Comparison of ENCODE assay signal across 13 mouse cellular contexts in the genomic region with DNA sequence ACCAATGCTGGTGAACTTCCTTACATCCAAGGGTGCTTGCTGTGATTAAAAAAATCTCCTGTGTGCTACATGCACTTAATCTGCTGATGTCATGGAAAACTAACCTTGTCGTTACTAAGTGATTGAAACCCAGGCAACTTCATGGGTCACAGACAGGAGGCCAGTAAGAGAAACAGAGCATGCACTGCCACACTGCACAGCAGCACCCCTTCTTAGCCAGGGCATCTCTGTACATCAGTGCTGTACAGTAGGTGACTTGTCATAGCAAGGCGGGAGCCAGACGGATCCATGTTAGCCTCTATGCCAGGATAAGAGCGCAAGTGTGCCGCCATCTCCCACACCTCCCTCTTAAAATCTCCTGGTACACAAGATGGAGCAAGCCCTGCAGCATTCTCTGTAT. TPM values are rescaled to one million over a fixed set of nuclear protein-coding genes. Genes with fewer than 3 reads are reported as not detected.
DNase-seq lines count a peak whose midpoint lies in the region; ATAC-seq and TF ChIP-seq lines count a peak whose summit lies in the region.
"Had no signal": no experiment of that assay in that cellular context is flagged by ENCODE, and none has a peak within 500 bp of the region (broad histone marks: within the 10 kb centered on the region; RNA-seq: fewer than 3 reads in every experiment).

No protein-coding gene starts in this region.

- peak overlapping the region; percentile 40; the same call in 1 of the 2 replicates for H3K27ac ChIP-seq in hindbrain, embryonic 12.5 days
- H3K27ac ChIP-seq in hindbrain, embryonic 10.5 days = no peak overlapping the region
- H3K27ac ChIP-seq in limb, embryonic 15.5 days = 0 out of 2 replicates have a peak overlapping the region, but pooled peaks have one; percentile 38
- no peak overlapping the region for H3K27ac ChIP-seq in limb, embryonic 10.5 days
- peak overlapping the region; percentile 70 for H3K27ac ChIP-seq in forebrain, postnatal 0 days (ENCODE audit: low read depth, low read length)
- H3K27ac ChIP-seq in hindbrain, postnatal 0 days = peak overlapping the region; percentile 17; the same call in 1 of the 2 replicates
- H3K27ac ChIP-seq: liver, embryonic 15.5 days; neural tube, embryonic 12.5 days had no signal

- no peak for DNase-seq in hindbrain, embryonic 10.5 days (ENCODE audit: low spot score)
- no peak for DNase-seq in limb, embryonic 10.5 days (ENCODE audit: low spot score)
- DNase-seq in forebrain, postnatal 0 days = no peak
- DNase-seq in hindbrain, postnatal 0 days (ENCODE audit: low spot score) = no peak
- DNase-seq in yolk sac, embryonic 10.5 days (ENCODE audit: low spot score) = no peak
- DNase-seq: adrenal gland, adult 8-10 months; thymus, adult 2 months had no signal

- H3K4me1 ChIP-seq in hindbrain, embryonic 12.5 days = peaks cover 5% of the 10 kb centered on the region; the same call in 1 of the 2 replicates
- H3K4me1 ChIP-seq in hindbrain, embryonic 10.5 days (replicated peaks) = no peaks in the 10 kb centered on the region
- no peaks in the 10 kb centered on the region for H3K4me1 ChIP-seq in limb, embryonic 15.5 days
- no peaks in the 10 kb centered on the region for H3K4me1 ChIP-seq in limb, embryonic 10.5 days
- peaks cover 19% of the 10 kb centered on the region for H3K4me1 ChIP-seq in forebrain, postnatal 0 days (ENCODE audit: insufficient read depth)
- peaks cover 17% of the 10 kb centered on the region; the same call in 1 of the 2 replicates for H3K4me1 ChIP-seq in hindbrain, postnatal 0 days (ENCODE audit: insufficient read depth, low read length)
- H3K4me1 ChIP-seq: embryonic facial prominence, embryonic 15.5 days; liver, embryonic 15.5 days; neural tube, embryonic 12.5 days had no signal

- H3K9me3 ChIP-seq in hindbrain, embryonic 12.5 days (replicated peaks) = no peaks in the 10 kb centered on the region
- H3K9me3 ChIP-seq in hindbrain, embryonic 10.5 days = no peaks in the 10 kb centered on the region
- H3K9me3 ChIP-seq in limb, embryonic 15.5 days = no peaks in the 10 kb centered on the region
- H3K9me3 ChIP-seq in limb, embryonic 10.5 days (replicated peaks) = no peaks in the 10 kb centered on the region
- H3K9me3 ChIP-seq in forebrain, postnatal 0 days (ENCODE audit: low read length) = no peaks in the 10 kb centered on the region
- no peaks in the 10 kb centered on the region for H3K9me3 ChIP-seq in hindbrain, postnatal 0 days (ENCODE audit: low read length)
- H3K9me3 ChIP-seq: embryonic facial prominence, embryonic 15.5 days; liver, embryonic 15.5 days; neural tube, embryonic 12.5 days had no signal

- peaks cover 72% of the 10 kb centered on the region for H3K36me3 ChIP-seq in hindbrain, embryonic 12.5 days
- peaks cover 100% of the 10 kb centered on the region for H3K36me3 ChIP-seq in hindbrain, embryonic 10.5 days
- peaks cover 88% of the 10 kb centered on the region for H3K36me3 ChIP-seq in limb, embryonic 15.5 days
- peaks cover 99% of the 10 kb centered on the region for H3K36me3 ChIP-seq in limb, embryonic 10.5 days
- peaks cover 53% of the 10 kb centered on the region for H3K36me3 ChIP-seq in forebrain, postnatal 0 days (ENCODE audit: insufficient read depth)
- peaks cover 38% of the 10 kb centered on the region; the same call in 1 of the 2 replicates for H3K36me3 ChIP-seq in hindbrain, postnatal 0 days (ENCODE audit: insufficient read depth, low read length)

- no peak overlapping the region for H3K4me3 ChIP-seq in hindbrain, embryonic 12.5 days
- no peak overlapping the region for H3K4me3 ChIP-seq in hindbrain, embryonic 10.5 days
- H3K4me3 ChIP-seq in limb, embryonic 15.5 days = no peak overlapping the region
- H3K4me3 ChIP-seq in limb, embryonic 10.5 days = no peak overlapping the region
- H3K4me3 ChIP-seq in forebrain, postnatal 0 days (ENCODE audit: low read depth, low read length) = no peak overlapping the region
- no peak overlapping the region for H3K4me3 ChIP-seq in hindbrain, postnatal 0 days (ENCODE audit: low read length)
- H3K4me3 ChIP-seq: embryonic facial prominence, embryonic 15.5 days; liver, embryonic 15.5 days; neural tube, embryonic 12.5 days had no signal

- no peak for TF ChIP-seq CTCF in forebrain, postnatal 0 days (IDR thresholded peaks at IDR 0.05; ENCODE audit: low read depth)
- TF ChIP-seq CTCF in hindbrain, postnatal 0 days (IDR thresholded peaks at IDR 0.05; ENCODE audit: low read depth) = no peak

- H3K27me3 ChIP-seq in hindbrain, embryonic 12.5 days = no peaks in the 10 kb centered on the region
- no peaks in the 10 kb centered on the region for H3K27me3 ChIP-seq in hindbrain, embryonic 10.5 days (ENCODE audit: insufficient read depth, poor library complexity, severe bottlenecking)
- no peaks in the 10 kb centered on the region for H3K27me3 ChIP-seq in limb, embryonic 15.5 days
- H3K27me3 ChIP-seq in limb, embryonic 10.5 days (ENCODE audit: low read depth, poor library complexity, severe bottlenecking) = no peaks in the 10 kb centered on the region
- H3K27me3 ChIP-seq in forebrain, postnatal 0 days (ENCODE audit: insufficient read depth, low read length) = no peaks in the 10 kb centered on the region
- H3K27me3 ChIP-seq in hindbrain, postnatal 0 days (ENCODE audit: insufficient read depth, low read length) = no peaks in the 10 kb centered on the region
- H3K27me3 ChIP-seq: embryonic facial prominence, embryonic 15.5 days; liver, embryonic 15.5 days; neural tube, embryonic 12.5 days had no signal

- H3K9ac ChIP-seq in hindbrain, embryonic 12.5 days = no peak overlapping the region
- H3K9ac ChIP-seq in limb, embryonic 15.5 days = no peak overlapping the region
- no peak overlapping the region for H3K9ac ChIP-seq in forebrain, postnatal 0 days
- no peak overlapping the region for H3K9ac ChIP-seq in hindbrain, postnatal 0 days (replicated peaks; ENCODE audit: low read length)
- H3K9ac ChIP-seq: embryonic facial prominence, embryonic 15.5 days; liver, embryonic 15.5 days; neural tube, embryonic 12.5 days had no signal

- ATAC-seq in hindbrain, embryonic 12.5 days (ENCODE audit: low FRiP score) = no peak
- ATAC-seq in limb, embryonic 15.5 days (ENCODE audit: insufficient number of reproducible peaks, low FRiP score, low TSS enrichment, low read depth) = no peak
- peak; percentile 45 for ATAC-seq in forebrain, postnatal 0 days
- ATAC-seq in hindbrain, postnatal 0 days = no peak
- ATAC-seq: CD4-positive, CD25-positive, alpha-beta regulatory T cell, adult 4 months had no signal

- WGBS in hindbrain, embryonic 12.5 days = 93% methylated on average over 5 of the region's 5 CpGs
- 95% methylated on average over 5 of the region's 5 CpGs for WGBS in hindbrain, embryonic 10.5 days
- 72% methylated on average over 5 of the region's 5 CpGs for WGBS in limb, embryonic 15.5 days
- WGBS in limb, embryonic 10.5 days = 94% methylated on average over 5 of the region's 5 CpGs
- 51% methylated on average over 5 of the region's 5 CpGs for WGBS in forebrain, postnatal 0 days
- 64% methylated on average over 5 of the region's 5 CpGs for WGBS in hindbrain, postnatal 0 days

- H3K4me2 ChIP-seq in hindbrain, embryonic 12.5 days (replicated peaks) = no peak overlapping the region
- H3K4me2 ChIP-seq in limb, embryonic 15.5 days = no peak overlapping the region
- no peak overlapping the region for H3K4me2 ChIP-seq in forebrain, postnatal 0 days (ENCODE audit: low read depth)
- no peak overlapping the region for H3K4me2 ChIP-seq in hindbrain, postnatal 0 days (ENCODE audit: low read depth, low read length)
- H3K4me2 ChIP-seq: embryonic facial prominence, embryonic 15.5 days; liver, embryonic 15.5 days; neural tube, embryonic 12.5 days had no signal

RNA-seq across cellular contexts. Expression of gene Ptpn11, which starts 45.6 kb away (rescaled TPM):
- polyA plus RNA-seq in hindbrain, embryonic 12.5 days (2016; fragmentation: Nextera tagmentation; extraction: Ambion mirVana) = 21.4 and 22.7 TPM in 2 replicates
- polyA plus RNA-seq in hindbrain, embryonic 10.5 days (2016; fragmentation: Nextera tagmentation; extraction: Ambion mirVana) = 20.4 and 23.1 TPM in 2 replicates
- polyA plus RNA-seq in limb, embryonic 15.5 days (2015; fragmentation: Nextera tagmentation; extraction: Ambion mirVana) = 23.1 and 23.3 TPM in 2 replicates
- polyA plus RNA-seq in limb, embryonic 10.5 days (2016; fragmentation: Nextera tagmentation; extraction: Ambion mirVana) = 23.6 and 24.9 TPM in 2 replicates
- 49.1 and 60.9 TPM in 2 replicates for total RNA-seq in forebrain, postnatal 0 days (2014; rRNA removed)
- polyA plus RNA-seq in forebrain, postnatal 0 days (2015; fragmentation: Nextera tagmentation; extraction: Ambion mirVana) = 21.4 and 25.5 TPM in 2 replicates
- 47.5 and 54.7 TPM in 2 replicates for total RNA-seq in hindbrain, postnatal 0 days (2014; rRNA removed)
- 27.9 and 28.4 TPM in 2 replicates for polyA plus RNA-seq in hindbrain, postnatal 0 days (2015; fragmentation: Nextera tagmentation; extraction: Ambion mirVana)

RNA-seq across cellular contexts. Expression of gene Rpl6, which starts 58.7 kb away (rescaled TPM):
- 472 and 473 TPM in 2 replicates for polyA plus RNA-seq in hindbrain, embryonic 12.5 days (2016; fragmentation: Nextera tagmentation; extraction: Ambion mirVana)
- 553 and 627 TPM in 2 replicates for polyA plus RNA-seq in hindbrain, embryonic 10.5 days (2016; fragmentation: Nextera tagmentation; extraction: Ambion mirVana)
- 551 and 611 TPM in 2 replicates for polyA plus RNA-seq in limb, embryonic 15.5 days (2015; fragmentation: Nextera tagmentation; extraction: Ambion mirVana)
- 661 and 766 TPM in 2 replicates for polyA plus RNA-seq in limb, embryonic 10.5 days (2016; fragmentation: Nextera tagmentation; extraction: Ambion mirVana)
- total RNA-seq in forebrain, postnatal 0 days (2014; rRNA removed) = 672 and 863 TPM in 2 replicates
- polyA plus RNA-seq in forebrain, postnatal 0 days (2015; fragmentation: Nextera tagmentation; extraction: Ambion mirVana) = 359 and 435 TPM in 2 replicates
- 343 and 354 TPM in 2 replicates for total RNA-seq in hindbrain, postnatal 0 days (2014; rRNA removed)
- 359 and 380 TPM in 2 replicates for polyA plus RNA-seq in hindbrain, postnatal 0 days (2015; fragmentation: Nextera tagmentation; extraction: Ambion mirVana)

Comparison
In these comparisons a context has a peak if more than half of its experiments do, and no peak if none do; other contexts are left out.
1. H3K27ac ChIP-seq: peak in hindbrain, embryonic 12.5 days (single experiment), limb, embryonic 15.5 days (single experiment), forebrain, postnatal 0 days (single experiment) and hindbrain, postnatal 0 days (single experiment); none in hindbrain, embryonic 10.5 days (single experiment) and limb, embryonic 10.5 days (single experiment).